Mouse (Mus musculus): ENCODE data around the gene Slc27a1.

DNA sequence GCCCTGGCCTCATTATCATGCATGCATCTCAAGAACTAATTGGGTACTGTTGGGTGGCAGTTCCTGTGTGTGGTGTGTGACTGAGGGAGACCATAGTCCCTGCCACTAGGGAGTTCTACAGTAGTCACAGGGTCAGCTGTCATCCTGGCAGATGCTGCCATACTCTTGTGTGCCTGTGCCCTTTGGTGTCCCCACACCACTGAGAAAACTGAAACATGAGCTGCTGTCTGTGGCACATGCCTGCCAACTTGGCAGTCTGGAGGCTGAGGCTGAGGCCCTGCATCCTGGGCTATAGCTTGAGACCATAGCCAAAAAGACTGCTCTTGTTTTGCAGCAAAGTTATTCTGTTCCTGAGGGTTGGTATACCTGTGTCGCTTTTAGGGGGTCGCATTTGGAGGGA lies 51.1 kb downstream of the Slc27a1 start:
- no peak for TF ChIP-seq RAD21 (IDR thresholded peaks at IDR 0.05; ENCODE audit: low read depth, low read length)
- TF ChIP-seq CTCF (IDR thresholded peaks at IDR 0.05 in 2 of 3, conservative IDR thresholded peaks at IDR 0.05 in 1 of 3; ENCODE audit: control insufficient read depth in 1 of 3, insufficient read depth in 1 of 3, low read depth in 2 of 3, low read length in 3 of 3, poor library complexity in 1 of 3, severe bottlenecking in 1 of 3): no peak
- no peak for TF ChIP-seq EP300 (IDR thresholded peaks at IDR 0.05; ENCODE audit: low read depth in 1 of 2, low read length in 2 of 2)
- TF ChIP-seq MAFK (IDR thresholded peaks at IDR 0.05; ENCODE audit: borderline replicate concordance, low read depth, low read length): no peak

Measured in MEL (cell line).